Mouse (Mus musculus): ENCODE measurements around the gene Ebna1bp2. TPM values are rescaled to one million over a fixed set of nuclear protein-coding genes. Genes with fewer than 3 reads are reported as not detected.

The Ebna1bp2 gene
- 76.0 and 78.9 TPM in 2 replicates for polyA plus RNA-seq (2015; fragmentation: Nextera tagmentation; extraction: Ambion mirVana)

DNA sequence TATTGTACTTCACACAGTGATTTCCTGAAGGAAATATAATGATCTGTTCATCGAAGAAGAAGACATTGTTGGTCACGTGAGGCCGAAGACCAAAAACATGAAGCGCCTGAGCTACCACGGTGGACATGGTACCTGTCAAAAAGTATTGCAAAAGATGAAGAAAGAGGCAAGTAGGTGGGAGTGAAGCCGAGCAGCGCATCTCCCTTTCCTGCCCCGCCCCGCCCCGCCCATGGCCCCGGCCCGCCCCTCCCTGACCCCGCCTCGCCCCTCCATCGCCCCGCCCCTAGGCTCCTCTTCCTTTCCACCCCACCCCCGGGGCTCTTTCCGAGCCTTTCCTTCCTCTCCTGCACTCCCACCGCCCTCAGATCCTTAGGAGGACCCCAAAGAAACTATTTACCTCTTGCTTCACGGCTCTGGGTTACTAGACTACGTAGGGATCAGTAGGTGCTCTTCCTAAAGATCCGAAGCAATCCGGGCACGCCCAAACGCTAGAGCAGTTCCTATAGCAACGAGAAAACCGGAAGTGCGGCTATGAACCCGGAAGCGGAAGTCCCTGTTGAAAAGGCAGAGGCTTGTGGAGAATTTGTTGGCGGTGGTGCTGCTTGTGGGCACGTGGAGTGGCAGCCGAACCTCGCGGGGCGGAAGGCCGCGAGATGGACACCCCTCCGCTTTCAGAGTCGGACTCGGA, at the start of gene Ebna1bp2, which contains the start of gene Cfap57:
Ebna1bp2 (plus strand) TSS at position 521 of the 688 bp plus-strand sequence.
Cfap57 (minus strand) TSS at position 499 of the 688 bp plus-strand sequence.
- peak within 1 kb of the TSS; percentile 88 for H3K9ac ChIP-seq
- H3K9me3 ChIP-seq, result peaks cover 8% of the 10 kb centered on the region; the same call in 1 of the 2 replicates
- ATAC-seq (ENCODE audit: extremely low read depth, insufficient number of reproducible peaks, low FRiP score, low TSS enrichment), result peak; percentile 70; the same call in 1 of the 2 replicates
- H3K36me3 ChIP-seq, result peaks cover 27% of the 10 kb centered on the region
- 1% methylated on average over 35 of the region's 41 CpGs for WGBS
- 0 out of 2 replicates have a peak within 1 kb of the TSS, but pooled peaks have one; percentile 10 for H3K27ac ChIP-seq (replicated peaks)
- peaks cover 11% of the 10 kb centered on the region for H3K4me1 ChIP-seq
- H3K4me3 ChIP-seq, result peak within 1 kb of the TSS; percentile 76
- peak within 1 kb of the TSS; percentile 98 for H3K4me2 ChIP-seq
- no peaks in the 10 kb centered on the region for H3K27me3 ChIP-seq (replicated peaks)

DNA sequence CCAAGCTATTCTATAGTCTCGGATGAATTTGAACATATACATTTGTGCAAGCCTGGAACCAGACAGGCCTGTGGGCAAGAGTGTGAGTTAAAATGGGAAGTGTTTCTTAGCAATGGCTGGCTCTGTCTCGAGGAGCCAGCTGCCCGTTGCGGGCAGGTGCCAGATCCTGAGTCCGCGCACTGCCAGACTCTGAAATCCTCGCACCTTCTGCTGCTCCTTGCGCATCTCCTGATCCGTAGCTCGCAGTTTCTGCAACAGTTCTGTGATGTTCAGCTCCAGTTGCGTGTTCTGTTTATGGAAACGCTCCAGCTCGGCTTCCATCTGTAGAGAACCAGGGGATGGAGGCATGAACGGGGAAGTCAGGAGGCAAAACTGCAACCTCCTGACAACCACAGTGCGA, 49.2 kb upstream of the Ebna1bp2 start:
- Histone ChIP-seq H3K4me1 (no peaks in the 10 kb centered on the region), H3K27ac (replicated peaks) (no peak overlapping the region), H3K4me2 (no peak overlapping the region), H3K27me3 (replicated peaks) (peaks cover 84% of the 10 kb centered on the region), H3K4me3 (no peak overlapping the region), H3K36me3 (no peaks in the 10 kb centered on the region), H3K9ac (no peak overlapping the region), H3K9me3 (no peaks in the 10 kb centered on the region)
- ATAC-seq (ENCODE audit: extremely low read depth, insufficient number of reproducible peaks, low FRiP score, low TSS enrichment), result no peak
- 78% methylated on average over 15 of the region's 15 CpGs for WGBS

DNA sequence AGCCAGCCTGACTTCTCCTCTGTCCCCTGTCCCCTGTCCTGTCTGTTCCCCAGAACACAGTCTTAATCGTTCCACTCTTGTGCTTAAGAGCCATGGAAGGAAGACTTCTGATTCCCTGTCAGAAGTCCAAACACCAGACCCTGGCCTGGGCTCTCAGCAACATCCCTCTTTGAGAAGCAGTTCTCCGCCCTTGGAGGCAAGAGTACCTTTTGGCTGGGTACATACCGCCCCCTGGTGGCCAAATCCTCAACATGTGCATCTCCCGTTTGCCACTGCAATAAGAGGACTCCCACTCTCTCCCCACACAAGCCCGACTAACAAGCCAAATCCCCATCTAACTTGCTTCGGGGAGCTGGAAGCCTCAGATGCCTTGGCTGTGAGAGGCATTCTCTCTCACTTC, 44.5 kb upstream of the Ebna1bp2 start:
- H3K27me3 ChIP-seq (replicated peaks), result peaks cover 62% of the 10 kb centered on the region
- no peak overlapping the region for H3K4me2 ChIP-seq
- H3K27ac ChIP-seq (replicated peaks), result no peak overlapping the region
- H3K4me1 ChIP-seq, result no peaks in the 10 kb centered on the region
- ATAC-seq (ENCODE audit: extremely low read depth, insufficient number of reproducible peaks, low FRiP score, low TSS enrichment), result no peak
- 0 out of 2 replicates have a peak, but pooled peaks cover 4% of the 10 kb centered on the region for H3K9me3 ChIP-seq
- H3K36me3 ChIP-seq, result no peaks in the 10 kb centered on the region
- H3K9ac ChIP-seq, result no peak overlapping the region; the same call in 1 of the 2 replicates
- WGBS, result 9% methylated on average over 6 of the region's 6 CpGs
- no peak overlapping the region for H3K4me3 ChIP-seq

DNA sequence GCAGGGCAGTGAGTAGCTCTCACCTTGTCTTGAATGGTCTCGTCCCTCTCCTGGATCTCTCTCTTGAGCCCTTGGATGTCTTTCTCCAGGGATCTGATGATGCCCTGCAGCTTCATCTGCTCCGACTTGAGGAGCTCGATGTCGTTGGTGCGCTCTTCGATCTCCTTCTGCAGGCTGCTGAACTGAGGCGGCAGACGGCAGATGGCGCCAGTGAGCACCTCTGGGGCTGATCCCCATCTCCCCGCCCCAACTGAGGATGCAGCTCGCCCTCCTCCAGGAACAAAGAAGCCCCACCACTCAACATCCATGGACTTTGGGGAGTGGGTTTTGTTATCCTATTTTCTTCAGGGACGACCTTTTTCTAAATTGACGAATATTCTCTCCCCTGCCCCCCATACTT, 41.3 kb upstream of the Ebna1bp2 start:
- ATAC-seq (ENCODE audit: extremely low read depth, insufficient number of reproducible peaks, low FRiP score, low TSS enrichment), result no peak
- Histone ChIP-seq H3K9ac (no peak overlapping the region), H3K4me2 (no peak overlapping the region), H3K9me3 (peaks cover 5% of the 10 kb centered on the region; the same call in 1 of the 2 replicates), H3K4me3 (no peak overlapping the region), H3K27me3 (replicated peaks) (peaks cover 35% of the 10 kb centered on the region), H3K4me1 (no peaks in the 10 kb centered on the region), H3K36me3 (no peaks in the 10 kb centered on the region), H3K27ac (replicated peaks) (no peak overlapping the region)
- WGBS, result 40% methylated on average over 13 of the region's 13 CpGs

DNA sequence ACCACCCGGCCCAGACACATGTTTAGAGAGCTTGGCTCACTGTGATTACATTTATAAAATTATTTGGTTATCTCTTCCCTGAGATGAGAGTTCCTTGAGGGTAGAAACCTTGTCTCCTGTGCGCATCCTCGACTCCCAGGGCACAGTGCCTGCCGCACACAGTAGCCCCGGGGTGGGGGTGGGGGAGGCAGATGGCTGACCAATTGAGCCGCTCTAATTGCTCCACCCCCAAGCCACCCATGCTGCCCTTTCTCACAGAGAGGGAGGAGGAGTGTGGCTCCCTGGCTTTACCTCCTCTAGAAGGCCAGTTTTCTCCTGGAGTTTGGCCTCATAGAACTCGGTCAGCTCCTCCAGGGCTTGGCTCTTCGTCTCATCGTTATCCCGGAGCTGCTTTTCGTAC, 39.1 kb upstream of the Ebna1bp2 start:
- Histone ChIP-seq H3K4me2 (no peak overlapping the region), H3K27me3 (replicated peaks) (peaks cover 14% of the 10 kb centered on the region), H3K27ac (replicated peaks) (no peak overlapping the region), H3K36me3 (no peaks in the 10 kb centered on the region), H3K9ac (no peak overlapping the region), H3K4me1 (no peaks in the 10 kb centered on the region), H3K9me3 (peaks cover 10% of the 10 kb centered on the region; the same call in 1 of the 2 replicates), H3K4me3 (no peak overlapping the region)
- WGBS, result 47% methylated on average over 11 of the region's 11 CpGs
- no peak for ATAC-seq (ENCODE audit: extremely low read depth, insufficient number of reproducible peaks, low FRiP score, low TSS enrichment)

DNA sequence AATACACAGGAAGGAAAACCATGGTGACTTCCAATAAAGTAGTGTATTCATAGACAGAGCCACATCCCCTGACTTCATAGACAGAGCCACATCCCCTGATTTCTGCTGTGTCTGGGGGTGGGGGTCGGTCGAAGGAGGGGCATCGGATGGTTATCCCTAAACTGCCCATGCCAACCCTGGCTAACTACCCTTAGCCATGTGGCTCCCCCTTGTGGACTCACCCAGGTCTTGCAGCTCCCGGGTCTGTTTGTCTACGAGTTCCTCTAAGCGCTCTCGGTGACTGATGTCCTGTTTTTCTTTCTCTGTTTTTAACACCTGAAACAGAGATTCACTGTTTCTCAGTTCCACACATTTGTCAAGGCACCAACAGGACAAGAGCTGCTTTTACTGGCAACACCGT, 38.0 kb upstream of the Ebna1bp2 start:
- Histone ChIP-seq H3K9me3 (peaks cover 10% of the 10 kb centered on the region; the same call in 1 of the 2 replicates), H3K27ac (replicated peaks) (no peak overlapping the region), H3K4me2 (no peak overlapping the region), H3K27me3 (replicated peaks) (peaks cover 7% of the 10 kb centered on the region), H3K36me3 (no peaks in the 10 kb centered on the region), H3K4me1 (0 out of 2 replicates have a peak, but pooled peaks cover 2% of the 10 kb centered on the region), H3K4me3 (no peak overlapping the region), H3K9ac (no peak overlapping the region)
- ATAC-seq (ENCODE audit: extremely low read depth, insufficient number of reproducible peaks, low FRiP score, low TSS enrichment), result no peak
- 85% methylated on average over 8 of the region's 8 CpGs for WGBS

DNA sequence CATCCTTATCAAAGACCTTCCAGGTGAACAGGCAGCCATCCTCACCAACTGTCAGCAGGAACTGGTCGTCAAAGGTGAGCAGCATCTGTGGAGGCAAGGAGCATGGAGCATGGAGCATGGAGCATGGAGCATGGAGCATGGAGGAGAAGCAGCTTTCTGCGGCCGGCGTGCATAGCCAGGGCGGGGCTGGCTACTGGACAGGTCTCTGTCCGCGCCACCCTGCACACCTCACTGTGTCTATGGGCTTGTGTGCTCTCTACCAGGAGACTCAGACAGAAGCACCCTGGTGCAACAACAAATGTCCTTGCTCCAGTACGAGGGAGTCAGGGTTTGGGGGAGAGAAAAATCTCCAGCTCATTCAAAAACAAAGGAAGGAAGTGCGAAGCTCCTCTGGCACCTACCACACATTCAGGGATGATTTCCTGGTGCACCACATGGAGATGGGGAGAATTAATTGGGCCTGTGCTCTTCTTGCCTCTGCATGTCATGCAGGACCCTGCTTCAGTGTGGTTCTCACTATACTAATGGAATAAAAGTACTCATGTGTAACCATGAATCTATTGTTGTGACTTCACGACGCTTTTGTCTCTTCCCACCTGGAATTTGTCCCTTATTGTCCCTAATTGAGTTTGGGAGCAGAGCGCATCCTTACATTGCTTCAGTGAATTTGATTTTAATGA, 31.4 kb upstream of the Ebna1bp2 start:
- 0 out of 2 replicates have a peak, but pooled peaks cover 11% of the 10 kb centered on the region for H3K4me1 ChIP-seq
- H3K4me3 ChIP-seq, result no peak overlapping the region
- ATAC-seq (ENCODE audit: extremely low read depth, insufficient number of reproducible peaks, low FRiP score, low TSS enrichment), result no peak
- no peak overlapping the region for H3K27ac ChIP-seq (replicated peaks)
- 60% methylated on average over 12 of the region's 12 CpGs for WGBS
- H3K36me3 ChIP-seq, result no peaks in the 10 kb centered on the region
- H3K9ac ChIP-seq, result 0 out of 2 replicates have a peak overlapping the region, but pooled peaks have one; percentile 14
- H3K27me3 ChIP-seq (replicated peaks), result peaks cover 15% of the 10 kb centered on the region; the same call in 1 of the 2 replicates
- peaks cover 6% of the 10 kb centered on the region; the same call in 1 of the 2 replicates for H3K9me3 ChIP-seq
- H3K4me2 ChIP-seq, result no peak overlapping the region; the same call in 1 of the 2 replicates

DNA sequence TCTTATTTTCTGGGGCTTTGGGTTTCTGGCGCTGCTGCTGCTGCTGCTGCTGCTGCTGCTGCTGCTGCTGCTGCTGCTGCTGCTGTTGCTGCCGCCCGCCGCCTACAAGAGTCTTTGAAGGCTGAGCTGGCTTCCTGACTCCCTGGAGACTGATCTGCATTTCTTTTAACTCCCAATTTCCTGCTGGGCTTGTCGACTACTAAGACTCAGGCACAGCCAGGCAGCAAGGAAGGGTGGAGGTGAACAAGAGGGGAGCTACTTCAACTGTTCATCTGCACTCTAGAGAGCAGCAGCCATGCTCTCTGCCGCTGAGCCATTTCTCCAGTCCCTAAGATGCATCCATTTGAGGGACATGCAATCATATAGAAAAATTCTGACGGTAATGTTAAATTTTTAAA, 30.9 kb upstream of the Ebna1bp2 start:
- H3K36me3 ChIP-seq, result no peaks in the 10 kb centered on the region
- WGBS, result 9% methylated on average over 7 of the region's 7 CpGs
- no peak overlapping the region for H3K4me3 ChIP-seq
- peaks cover 15% of the 10 kb centered on the region; the same call in 1 of the 2 replicates for H3K27me3 ChIP-seq (replicated peaks)
- ATAC-seq (ENCODE audit: extremely low read depth, insufficient number of reproducible peaks, low FRiP score, low TSS enrichment), result no peak
- 0 out of 2 replicates have a peak, but pooled peaks cover 11% of the 10 kb centered on the region for H3K4me1 ChIP-seq
- no peak overlapping the region for H3K27ac ChIP-seq (replicated peaks)
- H3K9ac ChIP-seq, result 0 out of 2 replicates have a peak overlapping the region, but pooled peaks have one; percentile 14
- peaks cover 1% of the 10 kb centered on the region; the same call in 1 of the 2 replicates for H3K9me3 ChIP-seq
- H3K4me2 ChIP-seq, result no peak overlapping the region; the same call in 1 of the 2 replicates

DNA sequence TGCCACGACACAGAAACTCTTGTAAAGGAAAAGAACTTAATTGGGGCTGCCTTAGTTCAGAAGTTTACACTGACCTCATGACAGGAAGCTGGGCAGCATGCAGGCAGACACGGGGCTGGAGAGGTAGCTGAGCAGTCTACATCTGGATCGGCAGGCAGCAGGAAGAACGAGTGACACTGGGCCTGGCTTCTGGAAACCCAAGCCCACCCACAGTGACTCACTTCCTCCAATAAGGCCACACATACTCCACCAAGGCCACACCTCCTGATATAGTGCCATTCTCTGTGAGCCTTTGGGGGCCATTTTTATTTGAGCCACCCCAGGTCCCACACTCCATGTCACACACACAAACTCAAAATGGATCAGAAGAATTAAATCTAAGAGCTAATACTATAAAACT, 16.5 kb upstream of the Ebna1bp2 start:
- no peak for ATAC-seq (ENCODE audit: extremely low read depth, insufficient number of reproducible peaks, low FRiP score, low TSS enrichment)
- Histone ChIP-seq H3K4me1 (no peaks in the 10 kb centered on the region), H3K4me3 (no peak overlapping the region), H3K27me3 (replicated peaks) (peaks cover 5% of the 10 kb centered on the region; the same call in 1 of the 2 replicates), H3K36me3 (no peaks in the 10 kb centered on the region), H3K27ac (replicated peaks) (no peak overlapping the region), H3K9me3 (no peaks in the 10 kb centered on the region), H3K9ac (no peak overlapping the region), H3K4me2 (no peak overlapping the region)
- WGBS, result 65% methylated on average over 4 of the region's 4 CpGs

DNA sequence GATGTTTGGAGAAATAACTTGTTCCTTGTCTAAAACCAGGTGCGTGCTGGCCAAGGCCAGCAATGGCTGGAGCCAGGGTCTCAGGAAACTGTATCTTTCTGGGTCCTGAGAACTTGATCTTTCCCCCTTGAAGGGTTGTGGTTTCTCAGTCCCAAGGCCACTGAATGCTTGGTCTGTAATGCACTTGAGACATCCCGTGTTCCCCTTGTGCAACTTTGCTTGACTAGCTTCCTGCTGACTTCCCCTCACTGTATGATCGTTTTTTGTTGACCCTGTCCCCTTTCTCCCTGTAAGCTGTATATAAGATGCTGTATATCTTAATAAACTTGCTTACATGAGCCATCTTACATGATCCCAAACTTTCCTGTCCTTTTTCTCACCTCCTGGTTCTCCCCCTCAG, 10.8 kb upstream of the Ebna1bp2 start:
- Histone ChIP-seq H3K4me2 (no peak overlapping the region), H3K4me1 (no peaks in the 10 kb centered on the region), H3K27ac (replicated peaks) (no peak overlapping the region), H3K36me3 (no peaks in the 10 kb centered on the region), H3K27me3 (replicated peaks) (peaks cover 51% of the 10 kb centered on the region), H3K4me3 (no peak overlapping the region), H3K9ac (no peak overlapping the region), H3K9me3 (no peaks in the 10 kb centered on the region)
- WGBS, result 50% methylated on average over 3 of the region's 3 CpGs
- no peak for ATAC-seq (ENCODE audit: extremely low read depth, insufficient number of reproducible peaks, low FRiP score, low TSS enrichment)

DNA sequence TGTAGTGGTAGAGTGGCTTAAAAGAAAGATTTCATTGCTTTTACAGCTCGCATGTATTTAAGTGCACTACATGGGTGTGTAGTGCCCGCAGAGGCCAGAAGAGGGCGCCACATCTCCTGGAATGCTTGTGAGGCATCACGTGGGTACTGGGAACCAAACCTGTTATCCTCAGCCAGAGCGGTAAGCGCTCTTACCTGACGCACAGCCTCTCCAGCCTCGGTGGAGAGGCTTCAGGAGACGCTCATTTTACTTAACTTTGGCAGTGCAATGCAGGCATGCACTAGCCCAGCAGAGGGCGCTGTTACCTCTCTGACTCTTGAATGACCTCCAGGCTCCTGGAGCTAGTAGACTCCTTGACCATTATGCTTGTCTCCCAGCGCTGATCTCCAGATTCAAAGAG, 8.0 kb upstream of the Ebna1bp2 start:
- Histone ChIP-seq H3K9ac (no peak overlapping the region), H3K27ac (replicated peaks) (no peak overlapping the region), H3K4me2 (no peak overlapping the region), H3K4me1 (no peaks in the 10 kb centered on the region), H3K36me3 (no peaks in the 10 kb centered on the region), H3K9me3 (peaks cover 6% of the 10 kb centered on the region; the same call in 1 of the 2 replicates), H3K4me3 (no peak overlapping the region), H3K27me3 (replicated peaks) (peaks cover 50% of the 10 kb centered on the region)
- ATAC-seq (ENCODE audit: extremely low read depth, insufficient number of reproducible peaks, low FRiP score, low TSS enrichment), result no peak
- 21% methylated on average over 11 of the region's 11 CpGs for WGBS

All from heart, embryonic 13.5 days (tissue).